Mouse (Mus musculus): Measurements from ENCODE around the gene Aggf1. TPM values are rescaled to one million over a fixed set of nuclear protein-coding genes. Genes with fewer than 3 reads are reported as not detected.

The Aggf1 gene
- polyA plus RNA-seq, 1 experiment, result 15.6 TPM

DNA sequence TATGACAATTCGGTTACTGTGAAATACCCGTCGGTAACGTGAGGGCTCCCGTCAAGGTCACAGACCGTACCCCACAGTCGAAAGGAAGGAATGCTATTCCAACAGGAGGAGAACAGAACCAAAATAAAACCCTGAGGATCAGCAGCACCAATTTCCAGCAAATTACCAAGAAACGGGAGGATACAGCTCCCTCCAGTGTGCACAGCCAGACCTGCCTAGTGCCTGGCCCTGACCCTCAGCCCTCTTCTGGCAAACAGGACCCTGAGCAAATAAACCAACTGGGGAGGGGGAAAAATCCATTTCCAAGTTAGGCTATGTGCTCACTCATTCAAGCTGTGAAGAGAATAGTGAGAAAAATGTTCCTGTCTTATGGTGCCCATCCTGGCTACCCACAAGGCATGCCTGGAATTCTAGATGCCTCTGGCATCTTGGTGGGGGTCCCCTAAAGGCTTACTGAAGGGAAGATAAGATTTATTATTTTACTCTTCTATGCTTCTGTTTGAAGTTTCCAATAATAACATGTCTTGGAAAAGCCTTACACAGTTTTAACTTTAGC, 68.0 kb downstream of the Aggf1 start:
- WGBS, result 66% methylated on average over 8 of the region's 8 CpGs
- Histone ChIP-seq H3K4me3 (ENCODE audit: low read depth, low read length) (no peak overlapping the region), H3K36me3 (ENCODE audit: control insufficient read depth, insufficient read depth, low read length) (no peaks in the 10 kb centered on the region), H3K27ac (ENCODE audit: insufficient read depth, low read depth, low read length) (no peak overlapping the region), H3K27me3 (ENCODE audit: control insufficient read depth, insufficient read depth, low read length) (no peaks in the 10 kb centered on the region), H3K4me1 (ENCODE audit: control insufficient read depth, insufficient read depth, insufficient read length, low read length) (no peaks in the 10 kb centered on the region)
- no peak for TF ChIP-seq POLR2A (IDR thresholded peaks at IDR 0.05; ENCODE audit: low read depth, low read length)
- no peak for TF ChIP-seq CTCF (IDR thresholded peaks at IDR 0.05; ENCODE audit: extremely low read depth, insufficient read length, insufficient replicate concordance, low read depth, low read length)

DNA sequence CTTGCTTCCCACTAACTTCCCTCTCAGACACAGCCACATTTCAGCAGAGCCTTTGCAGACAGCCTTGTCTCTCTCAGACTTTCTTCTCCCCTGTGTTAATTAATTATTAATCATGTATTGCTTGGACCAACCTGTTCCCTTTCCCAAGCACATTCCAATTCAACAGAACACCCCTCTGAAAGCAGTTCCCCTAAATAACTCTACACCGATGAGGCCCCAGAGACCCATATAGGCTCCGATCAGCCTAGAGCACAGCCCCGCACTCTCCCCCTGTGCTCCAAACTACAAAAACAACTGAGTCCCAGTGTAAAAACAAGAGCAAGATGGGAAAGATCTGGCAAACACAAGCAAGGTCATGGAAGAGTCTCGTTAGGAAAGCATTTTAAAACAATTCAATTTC, 68.6 kb downstream of the Aggf1 start:
- no peaks in the 10 kb centered on the region for H3K27me3 ChIP-seq (ENCODE audit: control insufficient read depth, insufficient read depth, low read length)
- no peaks in the 10 kb centered on the region for H3K36me3 ChIP-seq (ENCODE audit: control insufficient read depth, insufficient read depth, low read length)
- H3K27ac ChIP-seq (ENCODE audit: insufficient read depth, low read depth, low read length), result no peak overlapping the region
- WGBS, result 57% methylated on average over 4 of the region's 4 CpGs
- no peak for TF ChIP-seq CTCF (IDR thresholded peaks at IDR 0.05; ENCODE audit: extremely low read depth, insufficient read length, insufficient replicate concordance, low read depth, low read length)
- no peak for TF ChIP-seq POLR2A (IDR thresholded peaks at IDR 0.05; ENCODE audit: low read depth, low read length)
- H3K4me3 ChIP-seq (ENCODE audit: low read depth, low read length), result no peak overlapping the region
- H3K4me1 ChIP-seq (ENCODE audit: control insufficient read depth, insufficient read depth, insufficient read length, low read length), result no peaks in the 10 kb centered on the region

Other genes starting within 250 kb of the Aggf1 start
- gene Pde8b, start 125.0 kb downstream of the Aggf1 start, polyA plus RNA-seq (2012; rRNA removed), result 3.4 and 4.8 TPM in 2 replicates
- 9.6 and 17.3 TPM in 2 replicates for gene Zbed3, start 51.7 kb downstream of the Aggf1 start, polyA plus RNA-seq (2012; rRNA removed)
- gene Crhbp, start 69.6 kb upstream of the Aggf1 start, polyA plus RNA-seq (2012; rRNA removed), result not detected in 2 replicates
- gene S100z, start 103.4 kb upstream of the Aggf1 start, polyA plus RNA-seq (2012; rRNA removed), result not detected in 2 replicates
- 15.4 and 30.0 TPM in 2 replicates for gene F2rl1, start 149.9 kb upstream of the Aggf1 start, polyA plus RNA-seq (2012; rRNA removed)
- 9.0 and 15.1 TPM in 2 replicates for gene F2r, start 243.1 kb upstream of the Aggf1 start, polyA plus RNA-seq (2012; rRNA removed)